ENCODE assay signal across 9 mouse cellular contexts in genomic region chr3:34662712-34663655, GRCm38 (mm10). TPM values are rescaled to one million over a fixed set of nuclear protein-coding genes. Genes with fewer than 3 reads are reported as not detected.
A peak's percentile ranks its signal among the peaks of the same experiment; 100 is the strongest.
DNase-seq lines count a peak whose midpoint lies in the region; ATAC-seq and TF ChIP-seq lines count a peak whose summit lies in the region.
"Had no signal": no experiment of that assay in that cellular context is flagged by ENCODE, and none has a peak within 500 bp of the region (broad histone marks: within the 10 kb centered on the region; RNA-seq: fewer than 3 reads in every experiment).

No protein-coding gene starts in this region.

- H3K36me3 ChIP-seq in hindbrain, postnatal 0 days (ENCODE audit: insufficient read depth, low read length): no peaks in the 10 kb centered on the region
- H3K36me3 ChIP-seq in neural tube, embryonic 11.5 days (ENCODE audit: control insufficient read depth, insufficient read depth, low read length): no peaks in the 10 kb centered on the region

- ATAC-seq in hindbrain, postnatal 0 days: no peak
- no peak for ATAC-seq in neural tube, embryonic 11.5 days (ENCODE audit: insufficient read depth, low FRiP score, low TSS enrichment)

- WGBS in hindbrain, postnatal 0 days: under 1% methylated on average over 53 of the region's 53 CpGs
- WGBS in neural tube, embryonic 11.5 days: under 1% methylated on average over 53 of the region's 53 CpGs

- H3K27me3 ChIP-seq in hindbrain, postnatal 0 days (ENCODE audit: insufficient read depth, low read length): peaks cover 17% of the 10 kb centered on the region; the same call in 1 of the 2 replicates
- H3K27me3 ChIP-seq in neural tube, embryonic 11.5 days (ENCODE audit: control insufficient read depth, insufficient read depth, low read length): peaks cover 37% of the 10 kb centered on the region

- no peaks in the 10 kb centered on the region for H3K9me3 ChIP-seq in hindbrain, postnatal 0 days (ENCODE audit: low read length)
- H3K9me3 ChIP-seq in neural tube, embryonic 11.5 days (ENCODE audit: control insufficient read depth, low read length): no peaks in the 10 kb centered on the region

- peak overlapping the region; percentile 52 for H3K4me3 ChIP-seq in layer of hippocampus, adult 2 months
- H3K4me3 ChIP-seq in hindbrain, postnatal 0 days (ENCODE audit: low read length): peak overlapping the region; percentile 33
- H3K4me3 ChIP-seq in neural tube, embryonic 11.5 days (ENCODE audit: low read depth, low read length): peak overlapping the region; percentile 36
- H3K4me3 ChIP-seq: myocyte had no signal

- no peaks in the 10 kb centered on the region; the same call in 1 of the 2 replicates for H3K4me1 ChIP-seq in hindbrain, postnatal 0 days (ENCODE audit: insufficient read depth, low read length)
- peaks cover 32% of the 10 kb centered on the region for H3K4me1 ChIP-seq in neural tube, embryonic 11.5 days (ENCODE audit: control insufficient read depth, insufficient read depth, low read length)

- H3K4me2 ChIP-seq in hindbrain, postnatal 0 days (ENCODE audit: low read depth, low read length): peak overlapping the region; percentile 60
- peak overlapping the region; percentile 83 for H3K4me2 ChIP-seq in neural tube, embryonic 11.5 days (ENCODE audit: low read depth)

- H3K9ac ChIP-seq in hindbrain, postnatal 0 days (replicated peaks; ENCODE audit: low read length): peak overlapping the region; percentile 40
- peak overlapping the region; percentile 74 for H3K9ac ChIP-seq in neural tube, embryonic 11.5 days (ENCODE audit: low read length)

- peak overlapping the region; percentile 93 for H3K27ac ChIP-seq in layer of hippocampus, adult 2 months
- H3K27ac ChIP-seq in hindbrain, postnatal 0 days: peak overlapping the region; percentile 88
- H3K27ac ChIP-seq in neural tube, embryonic 11.5 days (ENCODE audit: low read depth, low read length): peak overlapping the region; percentile 98

- DNase-seq in layer of hippocampus, adult 2 months (ENCODE audit: low spot score in 2 of 2): no peak
- DNase-seq in layer of hippocampus, adult 8-10 months (ENCODE audit: low spot score in 2 of 2): no peak
- peak; percentile 70 for DNase-seq in embryo, embryonic 9.5 days (ENCODE audit: extremely low spot score)
- peak; percentile 55 for DNase-seq in hindbrain, postnatal 0 days (ENCODE audit: low spot score)
- DNase-seq in neural tube, embryonic 11.5 days (ENCODE audit: low spot score): peak; percentile 72
- DNase-seq in adrenal gland, postnatal 25 days: no peak
- DNase-seq in gastrocnemius, postnatal 25 days: no peak
- no peak for DNase-seq in urinary bladder, adult 18-20 months (ENCODE audit: low spot score in 2 of 2)

- no peak for TF ChIP-seq CTCF in layer of hippocampus, adult 2 months (conservative IDR thresholded peaks at IDR 0.05)
- no peak for TF ChIP-seq CTCF in hindbrain, postnatal 0 days (IDR thresholded peaks at IDR 0.05; ENCODE audit: low read depth)

RNA-seq across cellular contexts. Expression of gene Sox2, which starts 12.8 kb away (rescaled TPM):
- total RNA-seq in layer of hippocampus, adult 2 months (2021): 10 to 100 TPM; 41.1 to 45.9 TPM
- total RNA-seq in layer of hippocampus, adult 8-10 months (2022): 10 to 100 TPM; 38.6 to 47.2 (median 43.5) TPM
- total RNA-seq in hindbrain, postnatal 0 days (2014; rRNA removed): 68.1 and 80.2 TPM in 2 replicates
- polyA plus RNA-seq in hindbrain, postnatal 0 days (2015; fragmentation: Nextera tagmentation; extraction: Ambion mirVana): 22.6 and 26.3 TPM in 2 replicates
- polyA plus RNA-seq in neural tube, embryonic 11.5 days (2014; fragmentation: Nextera tagmentation; extraction: Ambion mirVana): 32.5 and 36.8 TPM in 2 replicates
- 0.43 and 0.58 TPM in 2 replicates for total RNA-seq in adrenal gland, postnatal 25 days (2021)
- total RNA-seq in gastrocnemius, postnatal 25 days (2021): not detected
- polyA plus RNA-seq: myocyte had no signal

Comparison
In these comparisons a context has a peak if more than half of its experiments do, and no peak if none do; other contexts are left out.
1. DNase-seq: peak in embryo, embryonic 9.5 days (single experiment), hindbrain, postnatal 0 days (single experiment) and neural tube, embryonic 11.5 days (single experiment); none in layer of hippocampus, adult 2 months (0 of 2), layer of hippocampus, adult 8-10 months (0 of 2), adrenal gland, postnatal 25 days (single experiment), gastrocnemius, postnatal 25 days (single experiment) and urinary bladder, adult 18-20 months (0 of 2).
2. RNA of gene Sox2, which starts 12.8 kb away (total RNA-seq): 68.1 to 80.2 TPM in hindbrain, postnatal 0 days, 41.1 to 45.9 TPM in layer of hippocampus, adult 2 months and 38.6 to 47.2 TPM in layer of hippocampus, adult 8-10 months; 0.43 to 0.58 TPM in adrenal gland, postnatal 25 days and not detected in gastrocnemius, postnatal 25 days; every median in the first group is over 10 times any median in the second.
3. Peak in every context shown above with its lines, with median percentiles within 50 percentile points of each other: H3K27ac ChIP-seq and H3K4me3 ChIP-seq.